Mouse (Mus musculus) kidney, adult 2 months (tissue): ENCODE data around the gene Prph. TPM values are rescaled to one million over a fixed set of nuclear protein-coding genes. Genes with fewer than 3 reads are reported as not detected.

Source experiments
- DNase-seq: peaks from one replicate; pipeline ENCODE4 v3.0.0; 2021
- H3K27ac ChIP-seq: fragments of 200-500 bp; 2 replicates; pipeline ENCODE4 v1.5.1; 2012; ENCODE audit warnings: low read depth, low read length, control low read depth, inconsistent platforms; ENCODE audit not compliant: insufficient read depth
- H3K27me3 ChIP-seq: fragments of 200-500 bp; replicated peaks from 2 replicates; pipeline ENCODE4 v1.6.1; 2012; ENCODE audit warnings: mild to moderate bottlenecking, moderate library complexity, low read length, inconsistent platforms; ENCODE audit not compliant: control insufficient read depth, insufficient read depth
- H3K36me3 ChIP-seq: fragments of 200-500 bp; 2 replicates; pipeline ENCODE4 v1.6.1; 2012; ENCODE audit warnings: mild to moderate bottlenecking, moderate library complexity, low read length, inconsistent platforms; ENCODE audit not compliant: control insufficient read depth, insufficient read depth
- H3K4me1 ChIP-seq: fragments of 200-500 bp; 2 replicates; pipeline ENCODE4 v1.6.1; 2011; ENCODE audit warnings: low read length; ENCODE audit not compliant: control insufficient read depth, insufficient read depth
- H3K4me3 ChIP-seq: fragments of 200-500 bp; 2 replicates; pipeline ENCODE4 v1.5.1; 2011; ENCODE audit warnings: mild to moderate bottlenecking, low read depth, low read length, control low read depth; ENCODE audit not compliant: insufficient read depth
- CTCF ChIP-seq: fragments of 200-500 bp; conservative IDR thresholded peaks from 2 replicates; pipeline ENCODE4 v1.5.1; 2011; ENCODE audit warnings: low read depth, mild to moderate bottlenecking, control low read depth, low read length, moderate library complexity, mixed read lengths; ENCODE audit not compliant: insufficient read depth, insufficient read length
- POLR2A ChIP-seq: fragments of 200-500 bp; IDR thresholded peaks from one replicate; pipeline ENCODE4 v1.6.1; 2011; ENCODE audit warnings: low read depth, low read length, control low read depth
- WGBS: fragments of 180-500 bp; shearing (Covaris S2); methylation state at CpG from one replicate; pipeline ENCODE4 v1.1.7; 2018; 5-methylcytosine and 5-hydroxymethylcytosine counted together
- polyA plus RNA-seq: library from polyadenylated mRNA; depleted of rRNA; stranded (reverse); fragments of >200 nt; gene quantifications from 2 replicates; pipeline ENCODE4 v1.2.3, GENCODE M21; 2012

Gene Prph
- polyA plus RNA-seq, 1 experiment = 3.2 TPM

DNA sequence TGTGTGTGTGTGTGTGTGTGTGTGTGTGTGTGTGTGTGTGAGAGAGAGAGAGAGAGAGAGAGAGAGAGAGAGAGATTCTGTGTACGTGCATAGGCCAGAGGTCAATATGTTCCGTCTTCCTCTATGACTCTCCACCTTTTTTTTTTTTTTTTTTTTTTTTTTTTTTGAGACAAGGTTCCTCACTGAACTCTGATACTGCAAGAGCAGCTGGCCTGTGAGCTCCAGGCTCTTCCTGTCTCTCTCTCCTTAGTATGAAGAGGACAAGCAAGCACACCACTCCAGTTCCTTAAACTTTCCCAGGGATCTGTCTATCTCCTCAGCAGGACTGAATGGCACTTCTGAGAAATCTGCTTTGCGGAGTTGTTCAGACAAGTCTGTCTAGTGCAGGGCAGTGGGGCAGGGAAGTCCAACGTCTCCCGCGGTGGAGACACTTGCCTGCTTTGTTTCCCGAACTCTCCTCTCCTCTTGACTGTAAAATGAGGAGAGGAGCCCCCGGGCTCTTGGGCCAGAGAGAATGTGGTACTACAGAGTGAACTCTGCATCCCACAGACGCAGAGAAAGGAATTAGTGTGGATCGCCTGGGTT, 26.0 kb upstream of the Prph start:
- H3K36me3 ChIP-seq = no peaks in the 10 kb centered on the region
- H3K27ac ChIP-seq = peak overlapping the region; percentile 89
- H3K27me3 ChIP-seq = no peaks in the 10 kb centered on the region
- TF ChIP-seq POLR2A (no peak), CTCF (no peak)
- peaks cover 24% of the 10 kb centered on the region; the same call in 1 of the 2 replicates for H3K4me1 ChIP-seq
- no peak for DNase-seq
- H3K4me3 ChIP-seq = peak overlapping the region; percentile 73
- WGBS = 6% methylated on average over 10 of the region's 10 CpGs

GRCm38 (mm10) chr15:99029619-99030584, 25.1 kb upstream of the Prph start, which contains the start of gene Tuba1c:
TSS of gene Tuba1c (plus strand) at chr15:99029891.
- Histone ChIP-seq H3K4me1 (peaks cover 29% of the 10 kb centered on the region; the same call in 1 of the 2 replicates), H3K27me3 (no peaks in the 10 kb centered on the region), H3K27ac (peak within 1 kb of the TSS; percentile 89), H3K36me3 (peaks cover 2% of the 10 kb centered on the region; the same call in 1 of the 2 replicates), H3K4me3 (peak within 1 kb of the TSS; percentile 73)
- peak; percentile 98 for DNase-seq
- WGBS = 1% methylated on average over 52 of the region's 52 CpGs
- TF ChIP-seq POLR2A (peak; percentile 85), CTCF (no peak)

DNA sequence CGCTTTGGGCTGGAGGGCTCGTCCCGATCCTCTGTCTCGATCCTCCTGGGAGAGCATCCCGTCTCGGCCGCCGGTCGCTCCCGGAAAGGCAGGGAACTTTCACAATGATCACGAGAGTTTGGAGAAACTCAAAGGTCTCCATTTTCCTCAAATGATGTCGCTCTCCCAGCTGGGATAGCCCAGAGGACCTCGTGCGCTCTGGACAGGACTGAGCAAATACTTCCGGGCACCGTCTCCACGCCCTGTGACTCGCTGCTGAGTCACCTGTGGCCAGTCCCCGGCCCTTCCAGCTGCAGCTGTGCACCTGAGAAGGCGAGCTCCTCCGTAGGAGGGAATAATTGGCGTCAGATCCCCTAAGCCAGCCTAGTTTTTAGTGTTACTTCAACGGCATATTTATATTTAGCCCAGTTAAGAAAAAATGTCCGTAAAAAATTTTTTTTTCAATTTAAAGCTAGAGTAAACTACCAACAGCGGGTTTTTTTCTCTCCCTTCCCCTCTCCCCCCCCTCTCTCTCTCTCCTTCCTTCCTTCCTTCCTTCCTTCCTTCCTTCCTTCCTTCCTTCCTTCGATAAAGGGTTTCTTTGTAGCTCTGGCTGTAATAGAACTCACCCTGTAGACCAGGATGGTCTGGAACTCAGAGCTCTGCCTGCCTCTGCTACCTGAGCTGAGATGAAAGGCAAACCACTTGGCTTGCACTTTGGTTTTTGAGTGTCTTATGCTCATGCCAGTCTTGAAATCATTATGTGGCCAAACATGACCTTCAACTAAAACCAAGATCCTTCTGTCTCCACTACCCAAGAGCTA, 24.2 kb upstream of the Prph start:
- 5% methylated on average over 26 of the region's 26 CpGs for WGBS
- peak; percentile 79 for DNase-seq

DNA sequence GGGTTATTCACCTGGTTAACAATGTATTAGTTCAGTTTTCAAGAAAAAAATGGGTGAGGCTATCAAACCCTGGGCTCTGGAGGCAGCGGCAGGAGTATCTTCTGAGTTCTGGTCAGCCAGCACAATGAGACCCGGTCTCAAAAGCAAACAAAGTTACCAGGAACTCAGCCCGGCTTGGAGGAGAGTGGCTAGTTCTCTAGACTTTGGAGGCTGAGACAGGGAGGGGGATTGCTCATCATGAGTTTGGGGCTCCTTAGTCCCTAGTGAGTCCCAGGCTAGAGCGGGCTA, 23.6 kb upstream of the Prph start:
- peak overlapping the region; percentile 81 for H3K27ac ChIP-seq
- DNase-seq = no peak

More for the DNA sequence above, 24.2 kb upstream of the Prph start:
- H3K27ac ChIP-seq = peak overlapping the region; percentile 81
- H3K36me3 ChIP-seq = peaks cover 5% of the 10 kb centered on the region; the same call in 1 of the 2 replicates
- H3K27me3 ChIP-seq = no peaks in the 10 kb centered on the region
- H3K4me1 ChIP-seq = peaks cover 29% of the 10 kb centered on the region; the same call in 1 of the 2 replicates
- no peak for TF ChIP-seq POLR2A
- no peak for TF ChIP-seq CTCF
- peak overlapping the region; percentile 73 for H3K4me3 ChIP-seq

GRCm38 (mm10) chr15:99032041-99032725, 22.8 kb upstream of the Prph start:
- no peaks in the 10 kb centered on the region for H3K27me3 ChIP-seq
- WGBS = 55% methylated on average over 9 of the region's 9 CpGs
- peaks cover 29% of the 10 kb centered on the region; the same call in 1 of the 2 replicates for H3K4me1 ChIP-seq
- peaks cover 5% of the 10 kb centered on the region; the same call in 1 of the 2 replicates for H3K36me3 ChIP-seq
- H3K27ac ChIP-seq = peak overlapping the region; percentile 90
- peak overlapping the region; percentile 16 for H3K4me3 ChIP-seq
- no peak for TF ChIP-seq POLR2A
- TF ChIP-seq CTCF = no peak
- DNase-seq = no peak

More for the DNA sequence above, 23.6 kb upstream of the Prph start:
- no peaks in the 10 kb centered on the region for H3K27me3 ChIP-seq
- peaks cover 29% of the 10 kb centered on the region; the same call in 1 of the 2 replicates for H3K4me1 ChIP-seq
- TF ChIP-seq POLR2A (no peak), CTCF (no peak)
- peak overlapping the region; percentile 73 for H3K4me3 ChIP-seq
- H3K36me3 ChIP-seq = peaks cover 5% of the 10 kb centered on the region; the same call in 1 of the 2 replicates
- WGBS = 54% methylated on average over 4 of the region's 4 CpGs

DNA sequence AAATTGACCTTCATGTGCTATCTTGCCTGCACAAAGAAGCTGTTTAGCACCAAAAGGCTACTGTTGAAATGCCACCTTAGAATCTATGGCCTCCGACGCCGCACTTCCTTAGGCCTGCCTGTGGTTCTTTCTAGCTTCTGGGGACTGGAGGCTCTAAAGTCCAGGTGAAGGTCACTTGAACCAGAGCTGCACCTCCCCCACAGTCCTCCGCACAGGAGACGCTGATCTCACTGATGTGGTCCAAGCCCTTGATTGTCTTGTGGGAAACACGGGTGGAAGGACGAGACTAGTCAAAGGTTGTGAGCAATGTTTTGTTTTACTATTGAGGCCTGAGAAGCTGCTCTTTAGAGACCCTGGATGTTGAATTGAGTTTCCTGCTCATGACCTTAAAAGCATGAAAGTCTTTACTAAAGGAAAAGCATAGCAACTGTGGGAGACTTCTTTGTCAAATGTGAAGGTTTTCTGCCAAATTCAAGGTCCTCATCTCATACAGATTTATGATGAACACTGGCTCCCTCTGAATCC, 22.2 kb upstream of the Prph start:
- Histone ChIP-seq H3K4me3 (peak overlapping the region; percentile 16), H3K27me3 (no peaks in the 10 kb centered on the region), H3K4me1 (peaks cover 29% of the 10 kb centered on the region; the same call in 1 of the 2 replicates), H3K36me3 (peaks cover 5% of the 10 kb centered on the region; the same call in 1 of the 2 replicates), H3K27ac (peak overlapping the region; percentile 90)
- TF ChIP-seq CTCF (no peak), POLR2A (no peak)
- peak; percentile 77 for DNase-seq
- WGBS = 34% methylated on average over 7 of the region's 7 CpGs
